Mouse (Mus musculus) liver, postnatal 0 days (tissue): ENCODE data around the gene Lum. TPM values are rescaled to one million over a fixed set of nuclear protein-coding genes. Genes with fewer than 3 reads are reported as not detected.

Experiments
- ATAC-seq: fragments of 200-750 bp; cut with Nextera tagmentation; 2 replicates; pipeline ENCODE4 v1.8.0; 2017; ENCODE audit warnings: mild to moderate bottlenecking, moderate library complexity
- DNase-seq: peaks from one replicate; pipeline ENCODE4 v3.0.0-alpha.2; 2016
- H3K27ac ChIP-seq: fragments of 300-500 bp; sonication (generic); 2 replicates; pipeline ENCODE4 v1.5.1; 2014; ENCODE audit warnings: antibody characterized with exemption, moderate library complexity, mild to moderate bottlenecking, low read depth
- H3K27me3 ChIP-seq: fragments of 300-500 bp; sonication (generic); 2 replicates; pipeline ENCODE4 v1.6.1; 2014; ENCODE audit warnings: low read length, control low read depth, mixed read lengths; ENCODE audit not compliant: insufficient read depth
- H3K36me3 ChIP-seq: fragments of 300-500 bp; sonication (generic); replicated peaks from 2 replicates; pipeline ENCODE4 v1.6.1; 2014; ENCODE audit warnings: mild to moderate bottlenecking, control low read depth, low read length, moderate library complexity, mixed read lengths; ENCODE audit not compliant: insufficient read depth
- H3K4me1 ChIP-seq: fragments of 300-500 bp; sonication (generic); 2 replicates; pipeline ENCODE4 v1.6.1; 2014; ENCODE audit warnings: antibody characterized with exemption, mild to moderate bottlenecking, control low read depth; ENCODE audit not compliant: insufficient read depth
- H3K4me2 ChIP-seq: fragments of 300-500 bp; sonication (generic); 2 replicates; pipeline ENCODE4 v1.6.1; 2014; ENCODE audit warnings: low read depth, mild to moderate bottlenecking, low read length, moderate library complexity, mixed read lengths
- H3K4me3 ChIP-seq: fragments of 300-500 bp; sonication (generic); 2 replicates; pipeline ENCODE4 v1.5.1; 2014; ENCODE audit warnings: low read depth, low read length
- H3K9ac ChIP-seq: fragments of 300-500 bp; sonication (generic); replicated peaks from 2 replicates; pipeline ENCODE4 v1.6.1; 2014; ENCODE audit warnings: mild to moderate bottlenecking, moderate library complexity
- H3K9me3 ChIP-seq: fragments of 300-500 bp; sonication (generic); 2 replicates; pipeline ENCODE4 v1.6.1; 2016; ENCODE audit warnings: mild to moderate bottlenecking, control low read depth, low read length, mixed read lengths
- CTCF ChIP-seq: sonication (generic); IDR thresholded peaks from 2 replicates; pipeline ENCODE4 v1.5.1; 2016; ENCODE audit warnings: antibody characterized with exemption, low read depth
- EP300 ChIP-seq: IDR thresholded peaks from 2 replicates; pipeline ENCODE4 v1.6.1; 2016; ENCODE audit warnings: antibody characterized with exemption, low read depth, mild to moderate bottlenecking
- WGBS: fragments of 180-500 bp; shearing (Covaris S2); extraction: QIAGEN DNeasy Blood & Tissue Kit; methylation state at CpG from one replicate; pipeline ENCODE4 v1.1.7; 2014; ENCODE audit not compliant: insufficient replicate concordance; 5-methylcytosine and 5-hydroxymethylcytosine counted together
- polyA plus RNA-seq: library from polyadenylated mRNA; unstranded; fragments of >200 nt; fragmentation: Nextera tagmentation; extraction: Ambion mirVana; gene quantifications from 2 replicates; pipeline ENCODE4 v1.2.1, GENCODE M21; 2015

The Lum gene
- polyA plus RNA-seq, result 19.5 and 22.0 TPM in 2 replicates

DNA sequence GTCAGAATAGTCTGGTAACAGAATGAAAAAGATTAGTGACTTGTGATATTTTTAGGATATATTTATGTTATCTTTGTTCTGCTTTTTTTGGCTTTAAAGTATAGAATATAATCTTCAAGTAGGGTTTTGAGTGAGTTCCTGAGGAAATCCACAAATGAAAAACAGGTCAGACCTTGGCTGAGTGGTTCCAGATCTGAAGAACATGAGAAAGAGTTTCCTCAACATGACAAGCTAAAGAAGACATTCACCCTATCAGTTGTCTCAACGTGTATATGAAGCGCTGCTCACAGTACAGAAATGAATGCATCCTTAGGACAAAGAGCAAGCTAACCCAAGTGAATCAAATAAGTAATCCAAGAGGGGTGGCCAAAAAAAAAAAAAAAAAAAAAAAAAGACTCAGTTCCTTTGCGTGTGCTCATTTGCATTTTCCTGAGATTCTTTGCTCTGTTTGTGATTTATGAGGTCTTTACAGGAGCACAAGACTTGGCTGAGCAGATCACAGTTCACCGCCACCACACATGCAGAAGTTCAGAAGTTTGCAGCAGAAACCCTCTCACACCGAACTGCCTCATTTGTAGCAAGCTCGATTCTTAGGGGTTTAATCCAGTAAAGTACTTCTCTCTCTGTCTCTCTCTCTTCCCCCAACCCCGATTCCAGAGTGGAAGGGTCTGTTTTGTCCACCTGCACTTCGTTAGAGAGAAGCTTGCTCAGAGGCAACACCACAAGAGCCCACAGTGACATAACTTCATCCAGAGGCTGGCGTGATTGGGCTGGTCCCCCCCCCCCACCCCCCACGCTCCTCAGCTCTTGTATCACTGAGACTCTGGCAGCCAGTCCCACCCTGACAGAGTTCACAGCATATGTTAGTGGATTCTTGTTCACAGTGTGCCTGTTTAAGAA lies at the start of gene Lum:
Gene Lum (plus strand): TSS at position 172 of the 900 bp plus-strand sequence.
- no peak within 1 kb of the TSS for H3K4me3 ChIP-seq
- no peaks in the 10 kb centered on the region for H3K36me3 ChIP-seq
- no peak within 1 kb of the TSS for H3K9ac ChIP-seq
- DNase-seq, result no peak
- no peak for ATAC-seq
- no peaks in the 10 kb centered on the region for H3K9me3 ChIP-seq
- no peak within 1 kb of the TSS for H3K4me2 ChIP-seq
- TF ChIP-seq EP300, result no peak
- no peak for TF ChIP-seq CTCF
- no peak within 1 kb of the TSS for H3K27ac ChIP-seq
- WGBS, result 52% methylated on average over 10 of the region's 10 CpGs
- H3K27me3 ChIP-seq, result no peaks in the 10 kb centered on the region
- no peaks in the 10 kb centered on the region for H3K4me1 ChIP-seq

DNA sequence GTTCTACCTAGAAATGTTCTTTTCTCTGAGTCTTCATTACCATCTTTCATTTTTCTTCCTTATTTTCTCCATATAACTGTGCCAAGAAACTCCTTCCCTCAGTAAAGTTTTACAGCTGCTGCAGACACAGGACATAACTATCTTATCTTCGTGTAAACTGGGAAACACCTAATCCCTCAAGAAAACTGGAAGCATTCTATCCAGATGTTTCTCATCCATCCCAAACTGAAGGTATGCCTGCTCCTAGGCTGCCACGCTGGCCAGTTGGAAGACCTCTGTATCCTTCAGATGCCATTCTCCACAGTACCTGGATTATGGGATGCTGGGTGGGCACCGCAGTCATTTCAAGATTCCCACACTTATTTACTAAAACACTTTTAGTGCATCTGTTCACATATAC lies 41.6 kb upstream of the Lum start:
- Histone ChIP-seq H3K4me1 (no peaks in the 10 kb centered on the region), H3K36me3 (no peaks in the 10 kb centered on the region), H3K9ac (no peak overlapping the region), H3K9me3 (no peaks in the 10 kb centered on the region), H3K4me3 (no peak overlapping the region), H3K27me3 (no peaks in the 10 kb centered on the region), H3K4me2 (no peak overlapping the region), H3K27ac (no peak overlapping the region)
- WGBS, result 75% methylated on average over 3 of the region's 3 CpGs
- no peak for ATAC-seq
- DNase-seq, result no peak
- TF ChIP-seq EP300, result no peak
- TF ChIP-seq CTCF, result no peak

DNA sequence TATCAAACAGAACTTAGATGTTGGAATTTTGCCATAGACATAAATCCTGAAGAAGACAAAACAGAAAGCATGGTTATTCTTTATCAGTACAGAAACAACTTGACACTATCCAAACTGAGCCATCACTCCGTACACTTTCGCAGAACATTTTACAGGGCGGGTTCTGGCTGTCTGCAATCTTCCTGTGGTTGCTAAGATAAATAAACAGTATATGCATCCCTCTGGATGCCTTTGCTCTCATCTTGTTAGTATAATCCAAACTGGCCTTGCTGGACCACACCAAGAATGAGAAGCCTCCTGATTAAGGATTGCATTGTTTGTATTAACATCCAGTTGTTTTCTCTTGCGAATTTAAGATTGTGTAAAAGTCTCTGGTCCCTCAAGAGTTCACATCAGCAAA lies 29.2 kb upstream of the Lum start:
- H3K27me3 ChIP-seq, result no peaks in the 10 kb centered on the region
- H3K4me1 ChIP-seq, result no peaks in the 10 kb centered on the region
- H3K4me3 ChIP-seq, result no peak overlapping the region
- 74% methylated on average over 4 of the region's 4 CpGs for WGBS
- DNase-seq (no peak), ATAC-seq (no peak)
- no peaks in the 10 kb centered on the region for H3K36me3 ChIP-seq
- no peak overlapping the region for H3K9ac ChIP-seq
- no peak overlapping the region for H3K4me2 ChIP-seq
- no peak for TF ChIP-seq CTCF
- TF ChIP-seq EP300, result no peak
- H3K27ac ChIP-seq, result no peak overlapping the region
- H3K9me3 ChIP-seq, result no peaks in the 10 kb centered on the region

DNA sequence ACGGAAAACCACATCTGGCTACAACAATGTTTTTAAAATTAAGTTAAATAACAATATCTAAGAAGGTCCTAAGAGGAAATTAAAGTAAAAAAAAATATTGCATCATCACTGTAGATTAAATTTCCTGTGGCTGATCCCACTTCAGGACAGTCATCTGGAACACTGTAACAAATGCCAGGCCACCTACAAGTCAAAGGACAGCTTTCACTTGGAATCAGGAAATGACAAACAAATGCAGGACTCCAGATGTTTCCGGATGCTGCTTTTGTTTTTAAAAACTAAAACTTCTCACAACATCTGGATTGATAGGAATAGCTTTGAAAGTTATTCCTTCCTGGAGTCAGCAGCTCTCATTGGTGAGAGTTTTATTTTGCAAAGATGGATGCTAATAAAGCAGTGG lies 28.0 kb upstream of the Lum start:
- Histone ChIP-seq H3K36me3 (no peaks in the 10 kb centered on the region), H3K27me3 (no peaks in the 10 kb centered on the region), H3K4me2 (no peak overlapping the region), H3K9me3 (no peaks in the 10 kb centered on the region), H3K9ac (no peak overlapping the region), H3K4me3 (no peak overlapping the region), H3K4me1 (no peaks in the 10 kb centered on the region), H3K27ac (no peak overlapping the region)
- WGBS, result 48% methylated on average over 2 of the region's 2 CpGs
- no peak for ATAC-seq
- no peak for DNase-seq
- TF ChIP-seq CTCF (no peak), EP300 (no peak)

DNA sequence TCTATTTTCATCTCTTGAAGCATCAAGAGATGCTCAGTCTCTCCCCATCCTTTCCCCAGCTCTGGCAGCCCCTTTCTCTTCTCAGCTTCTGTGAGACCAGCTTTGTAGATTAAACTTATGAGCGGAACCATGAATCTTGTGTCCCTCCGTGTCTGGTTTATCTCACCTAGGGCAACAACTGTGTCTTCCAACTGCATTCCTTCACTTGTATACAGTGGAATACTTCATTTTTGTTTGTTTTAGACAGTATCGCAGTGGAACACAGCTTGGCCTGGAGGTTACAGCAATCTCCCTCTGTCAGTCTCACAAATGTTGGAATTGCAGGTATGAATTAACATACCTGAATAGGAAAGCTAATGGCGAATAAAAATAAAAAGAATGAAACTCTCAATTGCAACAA lies 26.7 kb upstream of the Lum start:
- TF ChIP-seq CTCF (no peak), EP300 (no peak)
- ATAC-seq (no peak), DNase-seq (no peak)
- Histone ChIP-seq H3K9ac (no peak overlapping the region), H3K4me2 (no peak overlapping the region), H3K36me3 (no peaks in the 10 kb centered on the region), H3K27me3 (no peaks in the 10 kb centered on the region), H3K27ac (no peak overlapping the region), H3K4me3 (no peak overlapping the region), H3K9me3 (no peaks in the 10 kb centered on the region), H3K4me1 (no peaks in the 10 kb centered on the region)
- 78% methylated on average over 4 of the region's 4 CpGs for WGBS

GRCm38 (mm10) chr10:97547740-97548139 lies 17.2 kb upstream of the Lum start:
- Histone ChIP-seq H3K9me3 (no peaks in the 10 kb centered on the region), H3K9ac (no peak overlapping the region), H3K27me3 (no peaks in the 10 kb centered on the region), H3K27ac (no peak overlapping the region), H3K4me3 (no peak overlapping the region), H3K4me2 (no peak overlapping the region), H3K4me1 (no peaks in the 10 kb centered on the region), H3K36me3 (no peaks in the 10 kb centered on the region)
- WGBS, result 50% methylated on average over 1 of the region's 1 CpGs
- ATAC-seq, result no peak
- no peak for DNase-seq
- TF ChIP-seq EP300, result no peak
- TF ChIP-seq CTCF, result no peak
